ENCODE assay signal across 9 mouse cellular contexts in the genomic region with DNA sequence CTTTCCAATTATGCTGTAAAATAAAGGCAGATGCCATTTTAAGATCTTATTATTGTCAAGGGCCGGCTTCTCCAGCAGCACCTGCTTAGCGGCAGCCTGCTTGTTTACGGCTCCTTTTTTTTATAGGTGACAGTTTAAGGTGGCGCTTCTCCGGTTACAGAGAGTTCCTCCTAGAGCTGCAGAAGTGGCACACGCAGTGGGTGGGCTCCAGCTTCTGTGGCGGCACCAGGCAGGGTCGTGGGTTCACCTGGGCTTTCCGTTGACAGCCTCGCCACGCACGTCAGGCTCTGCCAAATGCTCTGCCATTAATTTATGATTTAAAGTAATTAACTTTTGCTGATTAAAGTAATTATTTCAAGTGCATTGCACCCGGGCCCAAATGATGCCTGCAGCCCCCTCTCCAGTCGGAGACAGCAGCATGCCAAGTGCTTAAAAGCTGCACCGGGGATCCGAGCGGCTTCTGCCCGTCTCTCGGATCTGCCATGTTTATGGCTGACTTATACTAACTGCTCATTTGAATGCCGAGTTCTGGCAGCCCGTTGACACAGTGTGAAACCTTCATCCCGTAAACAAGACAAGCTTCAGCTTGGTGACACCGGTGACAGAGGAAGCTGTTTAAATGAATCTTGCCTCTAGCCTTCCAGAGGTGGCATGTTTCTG.
A peak's percentile ranks its signal among the peaks of the same experiment; 100 is the strongest.
DNase-seq lines count a peak whose midpoint lies in the region; ATAC-seq lines count a peak whose summit lies in the region.
"Had no signal": no experiment of that assay in that cellular context is flagged by ENCODE, and none has a peak within 500 bp of the region (broad histone marks: within the 10 kb centered on the region; RNA-seq: fewer than 3 reads in every experiment).

No protein-coding gene starts in this region.

- ATAC-seq in midbrain, embryonic 11.5 days (ENCODE audit: low FRiP score), result no peak
- ATAC-seq in limb, embryonic 11.5 days (ENCODE audit: insufficient number of reproducible peaks, low FRiP score, low TSS enrichment, low read depth), result no peak
- ATAC-seq in stomach, embryonic 14.5 days (ENCODE audit: insufficient number of reproducible peaks, insufficient read depth, low FRiP score, low read depth), result no peak

- H3K4me3 ChIP-seq in heart, embryonic 10.5 days, result peak overlapping the region; percentile 43
- H3K4me3 ChIP-seq in midbrain, embryonic 10.5 days, result peak overlapping the region; percentile 14; the same call in 1 of the 2 replicates
- no peak overlapping the region for H3K4me3 ChIP-seq in midbrain, embryonic 11.5 days (ENCODE audit: low read depth, low read length)
- H3K4me3 ChIP-seq in limb, embryonic 11.5 days (ENCODE audit: low read depth, low read length), result peak overlapping the region; percentile 12; the same call in 1 of the 2 replicates
- 0 out of 2 replicates have a peak overlapping the region, but pooled peaks have one; percentile 6 for H3K4me3 ChIP-seq in stomach, embryonic 14.5 days (ENCODE audit: low read depth, low read length)

- whole genome bisulfite sequencing in heart, embryonic 10.5 days, result 29% methylated on average over 23 of the region's 23 CpGs
- 48% methylated on average over 23 of the region's 23 CpGs for WGBS in midbrain, embryonic 10.5 days
- 48% methylated on average over 23 of the region's 23 CpGs for WGBS in midbrain, embryonic 11.5 days
- 6% methylated on average over 23 of the region's 23 CpGs for WGBS in limb, embryonic 11.5 days
- 17% methylated on average over 23 of the region's 23 CpGs for WGBS in stomach, embryonic 14.5 days

- peak overlapping the region; percentile 4; the same call in 1 of the 2 replicates for H3K27ac ChIP-seq in heart, embryonic 10.5 days
- no peak overlapping the region for H3K27ac ChIP-seq in midbrain, embryonic 10.5 days (replicated peaks)
- no peak overlapping the region for H3K27ac ChIP-seq in midbrain, embryonic 11.5 days (ENCODE audit: low read depth, low read length)
- H3K27ac ChIP-seq in limb, embryonic 11.5 days (replicated peaks; ENCODE audit: low read depth, low read length), result no peak overlapping the region
- no peak overlapping the region for H3K27ac ChIP-seq in stomach, embryonic 14.5 days (ENCODE audit: low read length)

- H3K4me2 ChIP-seq in midbrain, embryonic 11.5 days, result no peak overlapping the region
- H3K4me2 ChIP-seq in limb, embryonic 11.5 days (ENCODE audit: low read depth, severe bottlenecking), result peak overlapping the region; percentile 37
- H3K4me2 ChIP-seq in stomach, embryonic 14.5 days (replicated peaks; ENCODE audit: low read depth, low read length), result peak overlapping the region; percentile 16; the same call in 1 of the 2 replicates

- no peak overlapping the region for H3K9ac ChIP-seq in midbrain, embryonic 11.5 days (ENCODE audit: low read length)
- H3K9ac ChIP-seq in limb, embryonic 11.5 days (ENCODE audit: low read length), result no peak overlapping the region
- no peak overlapping the region for H3K9ac ChIP-seq in stomach, embryonic 14.5 days (replicated peaks; ENCODE audit: low read depth, low read length)

- H3K27me3 ChIP-seq in heart, embryonic 10.5 days (ENCODE audit: insufficient read depth, poor library complexity, severe bottlenecking), result peaks cover 20% of the 10 kb centered on the region; the same call in 1 of the 2 replicates
- H3K27me3 ChIP-seq in midbrain, embryonic 10.5 days (ENCODE audit: low read depth, poor library complexity, severe bottlenecking), result peaks cover 10% of the 10 kb centered on the region
- H3K27me3 ChIP-seq in midbrain, embryonic 11.5 days (ENCODE audit: control insufficient read depth, insufficient read depth, low read length), result no peaks in the 10 kb centered on the region
- peaks cover 3% of the 10 kb centered on the region; the same call in 1 of the 2 replicates for H3K27me3 ChIP-seq in limb, embryonic 11.5 days (ENCODE audit: control insufficient read depth, insufficient read depth, low read length)
- H3K27me3 ChIP-seq in stomach, embryonic 14.5 days (ENCODE audit: control insufficient read depth, insufficient read depth, low read length), result 0 out of 2 replicates have a peak, but pooled peaks cover 9% of the 10 kb centered on the region

- H3K36me3 ChIP-seq in heart, embryonic 10.5 days, result no peaks in the 10 kb centered on the region
- H3K36me3 ChIP-seq in midbrain, embryonic 10.5 days, result no peaks in the 10 kb centered on the region
- H3K36me3 ChIP-seq in midbrain, embryonic 11.5 days (ENCODE audit: control insufficient read depth, insufficient read depth, low read length), result no peaks in the 10 kb centered on the region
- H3K36me3 ChIP-seq in limb, embryonic 11.5 days (ENCODE audit: control insufficient read depth, insufficient read depth, low read length), result no peaks in the 10 kb centered on the region
- H3K36me3 ChIP-seq in stomach, embryonic 14.5 days (ENCODE audit: control insufficient read depth, insufficient read depth, low read length), result no peaks in the 10 kb centered on the region

- H3K4me1 ChIP-seq in heart, embryonic 10.5 days, result peaks cover 11% of the 10 kb centered on the region; the same call in 1 of the 2 replicates
- peaks cover 10% of the 10 kb centered on the region for H3K4me1 ChIP-seq in midbrain, embryonic 10.5 days
- no peaks in the 10 kb centered on the region for H3K4me1 ChIP-seq in midbrain, embryonic 11.5 days (ENCODE audit: control insufficient read depth, insufficient read depth, low read length)
- H3K4me1 ChIP-seq in limb, embryonic 11.5 days (ENCODE audit: control insufficient read depth, insufficient read depth, low read length), result peaks cover 12% of the 10 kb centered on the region
- H3K4me1 ChIP-seq in stomach, embryonic 14.5 days (ENCODE audit: control insufficient read depth, insufficient read depth, low read length), result peaks cover 3% of the 10 kb centered on the region; the same call in 1 of the 2 replicates

- no peaks in the 10 kb centered on the region for H3K9me3 ChIP-seq in heart, embryonic 10.5 days
- H3K9me3 ChIP-seq in midbrain, embryonic 10.5 days (replicated peaks), result no peaks in the 10 kb centered on the region
- no peaks in the 10 kb centered on the region for H3K9me3 ChIP-seq in midbrain, embryonic 11.5 days (ENCODE audit: control insufficient read depth, low read length)
- H3K9me3 ChIP-seq in limb, embryonic 11.5 days (ENCODE audit: control insufficient read depth, low read length), result no peaks in the 10 kb centered on the region
- H3K9me3 ChIP-seq in stomach, embryonic 14.5 days (ENCODE audit: control insufficient read depth, low read depth, low read length), result no peaks in the 10 kb centered on the region

- DNase-seq in heart, embryonic 10.5 days (ENCODE audit: low spot score), result no peak
- no peak for DNase-seq in heart, postnatal 36 days
- no peak for DNase-seq in midbrain, embryonic 10.5 days (ENCODE audit: low spot score)
- no peak for DNase-seq in midbrain, embryonic 11.5 days (ENCODE audit: low spot score, missing footprints)
- peak; percentile 44 for DNase-seq in limb, embryonic 11.5 days (ENCODE audit: low spot score)
- DNase-seq in urinary bladder, adult 2 months (ENCODE audit: low spot score), result no peak
- no peak for DNase-seq in spleen, postnatal 14 days (ENCODE audit: low spot score in 2 of 2)
- DNase-seq: cerebellum, adult 11 months had no signal

- intact Hi-C loops in heart, postnatal 36 days (cut with DNase I), result no loop called here
